Mouse (Mus musculus) heart, adult 2 months (tissue): ENCODE results near the gene Slc18a2.

Experiments used
- CTCF ChIP-seq: fragments of 200-600 bp; IDR thresholded peaks from 2 replicates; pipeline ENCODE4 v1.8.1; 2022; ENCODE audit warnings: antibody characterized with exemption, mild to moderate bottlenecking, moderate library complexity
- EP300 ChIP-seq: fragments of 200-500 bp; IDR thresholded peaks from 2 replicates; pipeline ENCODE4 v1.6.1; 2011; ENCODE audit warnings: low read depth, low read length, control low read depth; ENCODE audit not compliant: insufficient read depth

GRCm38 (mm10) chr19:59252651-59253050 lies 8.0 kb upstream of the Slc18a2 start:
- TF ChIP-seq EP300 (no peak), CTCF (no peak)
